8 mouse cellular contexts compared by ENCODE assay signal in genomic region chrX:104201592-104202139, GRCm38 (mm10). TPM values are rescaled to one million over a fixed set of nuclear protein-coding genes. Genes with fewer than 3 reads are reported as not detected.
DNase-seq lines count a peak whose midpoint lies in the region; ATAC-seq and TF ChIP-seq lines count a peak whose summit lies in the region.

No protein-coding gene starts in this region.

- no peaks in the 10 kb centered on the region for H3K27me3 ChIP-seq in cerebellum, adult 2 months (ENCODE audit: control insufficient read depth, insufficient read depth, low read length)
- H3K27me3 ChIP-seq in liver, embryonic 13.5 days, result peaks cover 67% of the 10 kb centered on the region
- peaks cover 23% of the 10 kb centered on the region; the same call in 1 of the 2 replicates for H3K27me3 ChIP-seq in stomach, embryonic 15.5 days (replicated peaks)

- no peak overlapping the region for H3K9ac ChIP-seq in liver, embryonic 13.5 days
- no peak overlapping the region for H3K9ac ChIP-seq in stomach, embryonic 15.5 days

- no peak for ATAC-seq in liver, embryonic 13.5 days (ENCODE audit: low read depth)
- ATAC-seq in stomach, embryonic 15.5 days (ENCODE audit: insufficient read depth, low FRiP score, low read depth), result no peak

- no peak for TF ChIP-seq CTCF in cerebellum, adult 2 months (IDR thresholded peaks at IDR 0.05; ENCODE audit: borderline replicate concordance, insufficient read depth, low read depth, low read length)

- DNase-seq in cerebellum, adult 2 months, result no peak
- DNase-seq in cerebellum, adult 9-10 months, result no peak
- DNase-seq in right cerebral cortex, adult 2 months (ENCODE audit: low spot score in 2 of 2), result peak; percentile 6 to 10
- no peak for DNase-seq in right cerebral cortex, adult 18-20 months
- DNase-seq in liver, embryonic 13.5 days, result no peak
- no peak for DNase-seq in left cerebral cortex, adult 8-10 months (ENCODE audit: low spot score in 2 of 2)
- DNase-seq in gastrocnemius, postnatal 25 days, result no peak

- H3K4me3 ChIP-seq in cerebellum, adult 2 months (replicated peaks; ENCODE audit: insufficient read depth, low read depth, low read length), result peak overlapping the region; percentile 80
- H3K4me3 ChIP-seq in liver, embryonic 13.5 days (replicated peaks), result peak overlapping the region; percentile 49; the same call in 1 of the 2 replicates
- peak overlapping the region; percentile 50 for H3K4me3 ChIP-seq in stomach, embryonic 15.5 days (replicated peaks)

- H3K9me3 ChIP-seq in liver, embryonic 13.5 days (replicated peaks), result no peaks in the 10 kb centered on the region
- no peaks in the 10 kb centered on the region for H3K9me3 ChIP-seq in stomach, embryonic 15.5 days

- no peak for TF ChIP-seq POLR2A in cerebellum, adult 2 months (IDR thresholded peaks at IDR 0.05; ENCODE audit: borderline replicate concordance, insufficient read depth, low read length)

- no peaks in the 10 kb centered on the region for H3K36me3 ChIP-seq in liver, embryonic 13.5 days
- no peaks in the 10 kb centered on the region for H3K36me3 ChIP-seq in stomach, embryonic 15.5 days

- H3K27ac ChIP-seq in cerebellum, adult 2 months (ENCODE audit: insufficient read depth, low read length), result no peak overlapping the region
- H3K27ac ChIP-seq in liver, embryonic 13.5 days, result no peak overlapping the region
- H3K27ac ChIP-seq in stomach, embryonic 15.5 days, result no peak overlapping the region

- WGBS in cerebellum, adult 2 months, result 15% methylated on average over 11 of the region's 21 CpGs
- 19% methylated on average over 21 of the region's 21 CpGs for WGBS in liver, embryonic 13.5 days (ENCODE audit: insufficient replicate concordance)
- WGBS in stomach, embryonic 15.5 days, result 24% methylated on average over 20 of the region's 21 CpGs

- H3K4me2 ChIP-seq in liver, embryonic 13.5 days, result peak overlapping the region; percentile 63
- peak overlapping the region; percentile 83 for H3K4me2 ChIP-seq in stomach, embryonic 15.5 days

- no peaks in the 10 kb centered on the region for H3K4me1 ChIP-seq in cerebellum, adult 2 months (ENCODE audit: control insufficient read depth, insufficient read depth, low read length)
- no peaks in the 10 kb centered on the region for H3K4me1 ChIP-seq in liver, embryonic 13.5 days (replicated peaks)
- no peaks in the 10 kb centered on the region for H3K4me1 ChIP-seq in stomach, embryonic 15.5 days

RNA-seq across cellular contexts. Expression of gene Nexmif, which starts 0.7 kb away (rescaled TPM):
- 2.0 and 2.1 TPM in 2 replicates for polyA plus RNA-seq in cerebellum, adult 2 months (2012; rRNA removed)
- 0.02 and 0.03 TPM in 2 replicates for polyA plus RNA-seq in liver, embryonic 13.5 days (2015; fragmentation: Nextera tagmentation; extraction: Ambion mirVana)
- polyA plus RNA-seq in stomach, embryonic 15.5 days (2015; fragmentation: Nextera tagmentation; extraction: Ambion mirVana), result 0.75 and 0.82 TPM in 2 replicates
- 10 to 100 TPM; 21.6 to 25.3 (median 23.3) TPM for total RNA-seq in left cerebral cortex, adult 8-10 months (2022)
- total RNA-seq in gastrocnemius, postnatal 25 days (2021), result not detected

Comparison
In these comparisons a context has a peak if more than half of its experiments do, and no peak if none do; other contexts are left out.
1. DNase-seq: peak in right cerebral cortex, adult 2 months (2 of 2); none in cerebellum, adult 2 months (0 of 2), cerebellum, adult 9-10 months (single experiment), right cerebral cortex, adult 18-20 months (single experiment), liver, embryonic 13.5 days (single experiment), left cerebral cortex, adult 8-10 months (0 of 2) and gastrocnemius, postnatal 25 days (single experiment).
2. Peak in every context shown above with its lines, with median percentiles within 50 percentile points of each other: H3K4me3 ChIP-seq.